In the genomic region with DNA sequence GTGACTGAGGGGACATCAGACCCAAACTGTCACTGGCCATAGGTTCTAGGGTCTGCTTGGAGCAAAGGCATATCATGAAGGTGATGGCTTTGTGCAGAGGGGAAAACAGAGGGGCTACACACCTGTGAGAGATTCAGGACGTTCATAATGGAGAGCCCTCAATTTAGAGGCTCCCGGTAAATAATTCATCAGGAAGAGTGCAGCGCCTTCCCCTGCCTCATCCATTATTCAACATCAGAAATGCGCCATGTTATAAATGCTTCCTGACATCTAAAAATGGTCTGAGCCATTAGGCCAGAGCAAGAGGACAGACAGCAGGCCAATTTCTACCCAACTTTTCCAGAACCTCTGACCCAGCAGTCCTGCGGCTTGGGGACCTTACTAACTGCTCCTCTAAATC, we compare ENCODE assay signal across 19 mouse cellular contexts. TPM values are rescaled to one million over a fixed set of nuclear protein-coding genes. Genes with fewer than 3 reads are reported as not detected.
A peak's percentile ranks its signal among the peaks of the same experiment; 100 is the strongest.
DNase-seq lines count a peak whose midpoint lies in the region; ATAC-seq and TF ChIP-seq lines count a peak whose summit lies in the region.
"Had no signal": no experiment of that assay in that cellular context is flagged by ENCODE, and none has a peak within 500 bp of the region (broad histone marks: within the 10 kb centered on the region; RNA-seq: fewer than 3 reads in every experiment).

No protein-coding gene starts in this region.

- no peak for DNase-seq in hindbrain, embryonic 10.5 days (ENCODE audit: low spot score)
- DNase-seq in hindbrain, postnatal 0 days (ENCODE audit: low spot score): no peak
- no peak for DNase-seq in stomach, postnatal 0 days (ENCODE audit: low spot score)
- DNase-seq in cerebellum, adult 9-11 months: no peak
- no peak for DNase-seq in spleen, postnatal 4 days (ENCODE audit: low spot score in 2 of 2)
- no peak for DNase-seq in thymus, postnatal 36 days
- DNase-seq: adrenal gland, postnatal 14 days; cerebellum, postnatal 25 days; heart, adult 18-20 months; heart, postnatal 14 days; kidney, postnatal 4 days; layer of hippocampus, postnatal 36 days; right cerebral cortex, postnatal 14 days had no signal

- no peak overlapping the region for H3K4me2 ChIP-seq in hindbrain, postnatal 0 days (ENCODE audit: low read depth, low read length)
- H3K4me2 ChIP-seq in stomach, embryonic 14.5 days (replicated peaks; ENCODE audit: low read depth, low read length): no peak overlapping the region
- H3K4me2 ChIP-seq in stomach, postnatal 0 days (replicated peaks; ENCODE audit: low read depth): no peak overlapping the region
- no peak overlapping the region for H3K4me2 ChIP-seq in midbrain, embryonic 15.5 days
- H3K4me2 ChIP-seq: lung, embryonic 15.5 days had no signal

- no peak overlapping the region for H3K9ac ChIP-seq in hindbrain, postnatal 0 days (replicated peaks; ENCODE audit: low read length)
- H3K9ac ChIP-seq in stomach, embryonic 14.5 days (replicated peaks; ENCODE audit: low read depth, low read length): no peak overlapping the region
- no peak overlapping the region for H3K9ac ChIP-seq in stomach, postnatal 0 days (ENCODE audit: low read length)
- no peak overlapping the region for H3K9ac ChIP-seq in midbrain, embryonic 15.5 days
- H3K9ac ChIP-seq: limb, embryonic 13.5 days; lung, embryonic 15.5 days had no signal

- H3K27me3 ChIP-seq in hindbrain, embryonic 10.5 days (ENCODE audit: insufficient read depth, poor library complexity, severe bottlenecking): no peaks in the 10 kb centered on the region
- no peaks in the 10 kb centered on the region for H3K27me3 ChIP-seq in hindbrain, postnatal 0 days (ENCODE audit: insufficient read depth, low read length)
- no peaks in the 10 kb centered on the region for H3K27me3 ChIP-seq in stomach, embryonic 14.5 days (ENCODE audit: control insufficient read depth, insufficient read depth, low read length)
- H3K27me3 ChIP-seq in stomach, postnatal 0 days (ENCODE audit: control insufficient read depth, insufficient read depth, low read length): no peaks in the 10 kb centered on the region
- no peaks in the 10 kb centered on the region for H3K27me3 ChIP-seq in midbrain, embryonic 15.5 days (replicated peaks)
- H3K27me3 ChIP-seq: limb, embryonic 13.5 days; lung, embryonic 15.5 days; megakaryocyte, embryonic 14.5 days had no signal

- no peak for TF ChIP-seq EP300 in stomach, postnatal 0 days (optimal IDR thresholded peaks at IDR 0.05)

- 61% methylated on average over 5 of the region's 5 CpGs for WGBS in hindbrain, embryonic 10.5 days
- 56% methylated on average over 5 of the region's 5 CpGs for WGBS in hindbrain, postnatal 0 days
- 62% methylated on average over 5 of the region's 5 CpGs for WGBS in stomach, embryonic 14.5 days
- WGBS in stomach, postnatal 0 days: 70% methylated on average over 5 of the region's 5 CpGs
- 34% methylated on average over 5 of the region's 5 CpGs for WGBS in midbrain, embryonic 15.5 days

- peak overlapping the region; percentile 67 for H3K27ac ChIP-seq in hindbrain, embryonic 10.5 days
- no peak overlapping the region for H3K27ac ChIP-seq in hindbrain, postnatal 0 days
- H3K27ac ChIP-seq in stomach, embryonic 14.5 days (ENCODE audit: low read length): 0 out of 2 replicates have a peak overlapping the region, but pooled peaks have one; percentile 16
- H3K27ac ChIP-seq in stomach, postnatal 0 days (replicated peaks): no peak overlapping the region
- peak overlapping the region; percentile 56 for H3K27ac ChIP-seq in midbrain, embryonic 15.5 days
- H3K27ac ChIP-seq: limb, embryonic 13.5 days; lung, embryonic 15.5 days had no signal

- no peaks in the 10 kb centered on the region for H3K9me3 ChIP-seq in hindbrain, embryonic 10.5 days
- no peaks in the 10 kb centered on the region for H3K9me3 ChIP-seq in hindbrain, postnatal 0 days (ENCODE audit: low read length)
- no peaks in the 10 kb centered on the region for H3K9me3 ChIP-seq in stomach, embryonic 14.5 days (ENCODE audit: control insufficient read depth, low read depth, low read length)
- H3K9me3 ChIP-seq in stomach, postnatal 0 days (ENCODE audit: control insufficient read depth, low read length): no peaks in the 10 kb centered on the region
- no peaks in the 10 kb centered on the region for H3K9me3 ChIP-seq in midbrain, embryonic 15.5 days
- H3K9me3 ChIP-seq: limb, embryonic 13.5 days; lung, embryonic 15.5 days; megakaryocyte, embryonic 14.5 days had no signal

- no peak for ATAC-seq in hindbrain, postnatal 0 days
- ATAC-seq in stomach, embryonic 14.5 days (ENCODE audit: insufficient number of reproducible peaks, insufficient read depth, low FRiP score, low read depth): no peak
- no peak for ATAC-seq in stomach, postnatal 0 days (ENCODE audit: low FRiP score, low TSS enrichment)
- ATAC-seq in midbrain, embryonic 15.5 days (replicated peaks): no peak
- ATAC-seq: intestine, embryonic 16.5 days had no signal

- H3K36me3 ChIP-seq in hindbrain, embryonic 10.5 days: peaks cover 9% of the 10 kb centered on the region
- H3K36me3 ChIP-seq in hindbrain, postnatal 0 days (ENCODE audit: insufficient read depth, low read length): no peaks in the 10 kb centered on the region
- H3K36me3 ChIP-seq in stomach, embryonic 14.5 days (ENCODE audit: control insufficient read depth, insufficient read depth, low read length): no peaks in the 10 kb centered on the region; the same call in 1 of the 2 replicates
- no peaks in the 10 kb centered on the region for H3K36me3 ChIP-seq in stomach, postnatal 0 days (ENCODE audit: control insufficient read depth, insufficient read depth, low read length)
- no peaks in the 10 kb centered on the region for H3K36me3 ChIP-seq in midbrain, embryonic 15.5 days (replicated peaks)
- H3K36me3 ChIP-seq: lung, embryonic 15.5 days had no signal

- H3K4me1 ChIP-seq in hindbrain, embryonic 10.5 days (replicated peaks): peaks cover 36% of the 10 kb centered on the region
- no peaks in the 10 kb centered on the region for H3K4me1 ChIP-seq in hindbrain, postnatal 0 days (ENCODE audit: insufficient read depth, low read length)
- peaks cover 6% of the 10 kb centered on the region; the same call in 1 of the 2 replicates for H3K4me1 ChIP-seq in stomach, embryonic 14.5 days (ENCODE audit: control insufficient read depth, insufficient read depth, low read length)
- H3K4me1 ChIP-seq in stomach, postnatal 0 days (replicated peaks; ENCODE audit: control insufficient read depth, insufficient read depth): 0 out of 2 replicates have a peak, but pooled peaks cover 3% of the 10 kb centered on the region
- peaks cover 18% of the 10 kb centered on the region for H3K4me1 ChIP-seq in midbrain, embryonic 15.5 days

- no peak overlapping the region for H3K4me3 ChIP-seq in hindbrain, embryonic 10.5 days
- no peak overlapping the region for H3K4me3 ChIP-seq in hindbrain, postnatal 0 days (ENCODE audit: low read length)
- no peak overlapping the region for H3K4me3 ChIP-seq in stomach, embryonic 14.5 days (ENCODE audit: low read depth, low read length)
- H3K4me3 ChIP-seq in stomach, postnatal 0 days (ENCODE audit: low read depth, low read length): no peak overlapping the region
- no peak overlapping the region for H3K4me3 ChIP-seq in midbrain, embryonic 15.5 days
- H3K4me3 ChIP-seq: limb, embryonic 13.5 days; lung, embryonic 15.5 days; megakaryocyte, embryonic 14.5 days had no signal

- no peak for TF ChIP-seq CTCF in hindbrain, postnatal 0 days (IDR thresholded peaks at IDR 0.05; ENCODE audit: low read depth)
- TF ChIP-seq CTCF in stomach, postnatal 0 days (IDR thresholded peaks at IDR 0.05; ENCODE audit: low read depth): no peak

RNA-seq across cellular contexts. Expression of a gene that starts 24.2 kb away (rescaled TPM):
- 67.2 and 76.8 TPM in 2 replicates for polyA plus RNA-seq in hindbrain, embryonic 10.5 days (2016; fragmentation: Nextera tagmentation; extraction: Ambion mirVana)
- total RNA-seq in hindbrain, postnatal 0 days (2014; rRNA removed): 77.6 and 79.3 TPM in 2 replicates
- 24.5 and 25.1 TPM in 2 replicates for polyA plus RNA-seq in hindbrain, postnatal 0 days (2015; fragmentation: Nextera tagmentation; extraction: Ambion mirVana)
- 37.6 and 45.2 TPM in 2 replicates for polyA plus RNA-seq in stomach, embryonic 14.5 days (2014; fragmentation: Nextera tagmentation; extraction: Ambion mirVana)
- polyA plus RNA-seq in stomach, postnatal 0 days (2015; fragmentation: Nextera tagmentation; extraction: Ambion mirVana): 29.4 and 32.1 TPM in 2 replicates
- polyA plus RNA-seq in midbrain, embryonic 15.5 days (2015; fragmentation: Nextera tagmentation; extraction: Ambion mirVana): 33.6 and 34.8 TPM in 2 replicates

RNA-seq across cellular contexts. Expression of a gene that starts 40.7 kb away (rescaled TPM):
- polyA plus RNA-seq in hindbrain, embryonic 10.5 days (2016; fragmentation: Nextera tagmentation; extraction: Ambion mirVana): 35.3 and 38.1 TPM in 2 replicates
- total RNA-seq in hindbrain, postnatal 0 days (2014; rRNA removed): 25.1 and 32.1 TPM in 2 replicates
- 23.0 and 24.0 TPM in 2 replicates for polyA plus RNA-seq in hindbrain, postnatal 0 days (2015; fragmentation: Nextera tagmentation; extraction: Ambion mirVana)
- polyA plus RNA-seq in stomach, embryonic 14.5 days (2014; fragmentation: Nextera tagmentation; extraction: Ambion mirVana): 31.0 and 32.3 TPM in 2 replicates
- polyA plus RNA-seq in stomach, postnatal 0 days (2015; fragmentation: Nextera tagmentation; extraction: Ambion mirVana): 34.5 and 34.8 TPM in 2 replicates
- 42.5 and 44.5 TPM in 2 replicates for polyA plus RNA-seq in midbrain, embryonic 15.5 days (2015; fragmentation: Nextera tagmentation; extraction: Ambion mirVana)

RNA-seq across cellular contexts. Expression of a gene that starts 40.9 kb away (rescaled TPM):
- polyA plus RNA-seq in hindbrain, embryonic 10.5 days (2016; fragmentation: Nextera tagmentation; extraction: Ambion mirVana): 115 and 119 TPM in 2 replicates
- 55.4 and 67.2 TPM in 2 replicates for total RNA-seq in hindbrain, postnatal 0 days (2014; rRNA removed)
- polyA plus RNA-seq in hindbrain, postnatal 0 days (2015; fragmentation: Nextera tagmentation; extraction: Ambion mirVana): 90.2 and 95.5 TPM in 2 replicates
- polyA plus RNA-seq in stomach, embryonic 14.5 days (2014; fragmentation: Nextera tagmentation; extraction: Ambion mirVana): 99.2 and 104 TPM in 2 replicates
- 96.4 and 98.8 TPM in 2 replicates for polyA plus RNA-seq in stomach, postnatal 0 days (2015; fragmentation: Nextera tagmentation; extraction: Ambion mirVana)
- 60.6 and 74.5 TPM in 2 replicates for polyA plus RNA-seq in midbrain, embryonic 15.5 days (2015; fragmentation: Nextera tagmentation; extraction: Ambion mirVana)

RNA-seq across cellular contexts. Expression of a gene that starts 45.0 kb away (rescaled TPM):
- 40.7 and 45.5 TPM in 2 replicates for polyA plus RNA-seq in hindbrain, embryonic 10.5 days (2016; fragmentation: Nextera tagmentation; extraction: Ambion mirVana)
- total RNA-seq in hindbrain, postnatal 0 days (2014; rRNA removed): 92.2 and 108 TPM in 2 replicates
- 24.9 and 26.8 TPM in 2 replicates for polyA plus RNA-seq in hindbrain, postnatal 0 days (2015; fragmentation: Nextera tagmentation; extraction: Ambion mirVana)
- 45.9 and 47.2 TPM in 2 replicates for polyA plus RNA-seq in stomach, embryonic 14.5 days (2014; fragmentation: Nextera tagmentation; extraction: Ambion mirVana)
- polyA plus RNA-seq in stomach, postnatal 0 days (2015; fragmentation: Nextera tagmentation; extraction: Ambion mirVana): 12.9 and 14.0 TPM in 2 replicates
- polyA plus RNA-seq in midbrain, embryonic 15.5 days (2015; fragmentation: Nextera tagmentation; extraction: Ambion mirVana): 44.7 and 46.3 TPM in 2 replicates

RNA-seq across cellular contexts. Expression of a gene that starts 49.2 kb away (rescaled TPM):
- polyA plus RNA-seq in hindbrain, embryonic 10.5 days (2016; fragmentation: Nextera tagmentation; extraction: Ambion mirVana): 5.9 and 7.8 TPM in 2 replicates
- total RNA-seq in hindbrain, postnatal 0 days (2014; rRNA removed): 67.0 and 67.3 TPM in 2 replicates
- polyA plus RNA-seq in hindbrain, postnatal 0 days (2015; fragmentation: Nextera tagmentation; extraction: Ambion mirVana): 3.0 and 3.8 TPM in 2 replicates
- 12.2 and 15.7 TPM in 2 replicates for polyA plus RNA-seq in stomach, embryonic 14.5 days (2014; fragmentation: Nextera tagmentation; extraction: Ambion mirVana)
- 3.7 and 4.3 TPM in 2 replicates for polyA plus RNA-seq in stomach, postnatal 0 days (2015; fragmentation: Nextera tagmentation; extraction: Ambion mirVana)
- 3.7 and 5.7 TPM in 2 replicates for polyA plus RNA-seq in midbrain, embryonic 15.5 days (2015; fragmentation: Nextera tagmentation; extraction: Ambion mirVana)

Comparison
In these comparisons a context has a peak if more than half of its experiments do, and no peak if none do; other contexts are left out.
1. H3K27ac ChIP-seq: peak in hindbrain, embryonic 10.5 days (single experiment), stomach, embryonic 14.5 days (single experiment) and midbrain, embryonic 15.5 days (single experiment); none in hindbrain, postnatal 0 days (single experiment) and stomach, postnatal 0 days (single experiment).